Mouse (Mus musculus) mouse trophoblast stem cell (cell line): ENCODE measurements around the gene Rfpl4b.
"Not testable (repeated sequence)": the region's sequence is repeated elsewhere in the genome, so short reads cannot be mapped to it uniquely, and the experiment has no call there.

ENCODE experiments used
- in situ Hi-C, 2 experiments: fragments of 300-500 bp; cut with MseI, MboI; formaldehyde crosslinking; loops; 2 replicates in 1 of 2; 3 replicates in 1 of 2; pipeline ENCODE4 v1.15.1; 2025

The Rfpl4b gene

DNA sequence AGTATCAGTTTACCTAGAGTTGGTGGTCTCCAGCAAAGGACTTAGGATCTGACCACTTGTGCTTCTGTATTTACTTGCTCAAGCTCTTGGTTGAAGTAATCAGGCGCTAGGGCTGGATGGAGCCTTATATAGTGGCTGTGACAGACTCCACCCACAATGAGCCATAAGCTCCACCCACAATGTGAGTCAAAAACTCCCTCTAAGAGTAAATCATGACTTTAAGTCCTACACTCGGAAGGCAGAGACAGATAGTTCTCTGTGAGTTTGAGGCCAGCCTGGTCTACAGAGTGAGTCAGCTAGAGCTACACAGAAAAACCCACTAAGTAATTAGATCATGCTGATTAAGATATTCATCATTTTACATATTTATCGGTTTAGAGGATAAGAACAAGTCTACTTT, at the start of gene Rfpl4b:
Gene Rfpl4b (minus strand): TSS at position 101 of the 400 bp plus-strand sequence.
- in situ Hi-C loops = no loop called here

DNA sequence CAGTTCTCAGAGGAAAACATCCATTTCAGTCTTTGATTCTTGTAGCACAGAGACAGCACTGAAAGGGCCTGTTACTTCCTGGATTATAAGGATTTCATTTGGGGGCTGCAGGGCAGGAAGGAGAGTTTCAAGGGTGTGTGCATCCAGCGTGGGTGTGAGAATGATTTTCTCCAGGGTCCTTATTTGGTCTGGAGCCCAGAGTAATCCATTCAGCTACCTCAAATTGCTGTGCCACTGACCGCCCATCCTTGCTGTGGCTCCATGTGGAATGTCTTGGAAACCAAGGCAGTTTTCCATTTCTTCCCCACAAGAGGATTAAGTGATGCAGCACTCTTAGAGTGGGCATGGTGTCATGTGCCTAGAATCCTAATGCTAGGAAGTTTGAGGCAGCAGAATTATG, 33.6 kb upstream of the Rfpl4b start:
- in situ Hi-C loops = no loop called here

DNA sequence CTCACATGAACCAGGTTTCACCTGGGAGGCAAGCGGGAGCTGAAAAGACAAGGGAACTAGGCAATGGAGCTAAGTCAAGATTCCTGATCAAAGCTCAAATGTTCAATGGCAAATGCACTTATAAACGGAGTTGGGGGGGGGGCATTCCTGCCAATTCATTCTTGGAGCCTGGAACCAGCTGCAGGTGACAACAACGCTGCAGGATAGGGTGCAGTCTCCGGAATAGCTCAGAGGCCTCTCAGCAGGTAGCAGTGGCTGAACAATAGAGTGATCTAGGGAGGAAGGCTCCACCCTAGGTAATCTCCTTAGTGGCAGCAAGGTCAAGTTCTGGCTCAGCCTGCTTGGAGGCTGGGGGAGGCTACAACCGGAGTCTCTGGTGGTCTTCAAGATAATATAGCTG, 28.4 kb upstream of the Rfpl4b start:
- in situ Hi-C loops = not testable (repeated sequence)

DNA sequence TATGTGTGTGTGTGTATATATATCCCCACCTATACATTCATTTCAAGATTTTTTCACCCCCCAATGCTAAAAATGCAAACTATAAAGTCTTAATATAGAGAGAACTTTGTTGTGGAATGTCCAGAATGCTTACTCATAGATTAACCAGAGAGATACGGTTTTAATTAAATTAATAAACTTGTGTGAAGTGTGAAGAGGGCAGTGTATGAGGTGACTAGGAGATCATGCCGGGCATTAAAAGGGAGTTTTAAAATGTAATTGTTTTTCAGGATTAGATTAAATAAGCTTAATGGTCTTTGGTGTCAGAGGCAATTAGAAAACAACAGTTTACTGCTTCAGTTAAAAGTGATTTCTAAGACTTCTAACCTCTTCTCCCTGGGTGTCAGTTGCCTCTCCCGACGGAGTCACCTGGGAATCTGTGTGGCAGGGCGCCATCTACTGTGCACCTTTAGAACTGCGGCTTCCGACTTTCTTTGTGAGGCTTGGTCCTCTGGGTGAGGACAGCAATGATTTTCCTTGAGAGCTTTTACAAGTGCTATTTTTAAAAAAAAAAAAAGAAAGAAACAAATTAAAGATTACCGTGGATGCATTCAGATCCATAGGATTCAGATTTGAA, 27.4 kb upstream of the Rfpl4b start:
- in situ Hi-C loops = no loop called here

DNA sequence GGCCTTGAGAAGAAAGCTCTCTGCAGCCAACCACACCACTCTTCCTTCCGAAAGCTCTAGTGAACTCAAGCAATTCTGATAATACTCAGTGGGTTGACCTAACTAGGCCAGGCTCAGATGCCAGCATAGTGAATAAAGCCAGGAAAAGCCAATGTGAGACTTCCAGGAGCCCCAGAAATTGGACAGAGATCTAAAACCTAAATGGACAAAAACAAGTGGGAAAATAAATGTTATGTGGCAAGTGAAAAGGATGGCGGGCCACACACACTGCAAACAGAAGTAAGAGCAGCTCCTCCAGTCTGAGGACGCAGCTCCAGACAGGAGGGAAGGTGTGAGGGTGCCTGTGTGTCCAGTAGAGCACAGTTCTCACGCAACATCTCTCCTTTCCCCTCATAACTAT, 26.7 kb upstream of the Rfpl4b start:
- in situ Hi-C loops = no loop called here

DNA sequence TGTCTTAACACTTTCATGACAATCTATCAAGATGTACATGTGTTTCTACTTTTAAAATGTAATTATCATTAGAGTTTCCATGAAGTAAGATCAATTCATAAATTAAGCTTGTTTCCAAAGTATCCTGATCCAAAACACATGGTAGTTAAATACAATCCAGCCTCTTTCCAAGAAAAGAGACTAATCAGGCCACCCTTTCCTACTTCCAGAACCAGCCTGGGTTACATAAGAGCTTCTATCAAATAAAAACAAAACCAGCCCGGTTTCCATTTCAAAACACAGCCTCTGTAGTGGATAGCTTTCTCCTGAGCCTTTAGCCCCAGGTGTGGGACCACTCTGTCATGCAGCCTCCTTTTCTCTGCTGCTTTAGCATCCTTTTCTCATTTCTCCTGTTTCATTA, 2.2 kb upstream of the Rfpl4b start:
- in situ Hi-C loops = no loop called here

DNA sequence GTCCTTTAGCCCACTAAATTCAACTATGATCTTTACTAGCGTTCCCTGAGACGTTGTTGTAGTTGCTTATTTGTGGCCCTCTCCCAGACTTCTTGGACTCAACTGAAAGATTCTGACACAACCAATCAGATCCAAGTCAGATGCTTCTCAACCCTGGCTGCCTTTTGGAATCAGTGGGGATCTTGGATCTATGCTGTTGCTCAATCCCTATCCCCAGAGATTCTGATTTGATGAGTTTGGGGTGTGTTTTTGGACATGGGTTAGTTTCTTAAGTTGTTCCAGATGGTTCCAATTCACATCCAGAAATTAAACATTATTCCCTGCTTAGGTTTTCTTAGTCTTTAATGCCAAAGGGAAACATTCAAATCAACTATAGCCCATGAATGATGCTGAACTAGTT, 15.5 kb downstream of the Rfpl4b start:
- in situ Hi-C loops = no loop called here

DNA sequence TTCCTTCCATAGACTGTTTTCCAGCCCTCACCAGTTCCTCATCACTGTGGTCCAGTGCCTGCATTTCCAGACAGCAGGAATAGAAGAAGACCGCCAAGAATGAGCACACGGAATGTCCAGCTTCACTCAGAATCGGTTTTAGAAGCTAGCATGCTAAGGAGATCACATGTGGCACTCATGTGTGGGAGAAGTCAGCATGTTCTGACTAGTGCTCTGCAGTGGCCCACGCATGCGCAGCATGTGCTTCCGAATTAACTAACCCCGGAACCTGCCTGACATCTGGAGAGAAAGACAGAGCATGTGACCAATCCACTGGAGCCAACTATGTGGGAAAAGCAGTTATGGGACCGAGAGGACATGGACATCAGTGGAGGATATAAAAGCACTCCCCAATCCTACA, 17.5 kb downstream of the Rfpl4b start:
- in situ Hi-C loops = no loop called here

DNA sequence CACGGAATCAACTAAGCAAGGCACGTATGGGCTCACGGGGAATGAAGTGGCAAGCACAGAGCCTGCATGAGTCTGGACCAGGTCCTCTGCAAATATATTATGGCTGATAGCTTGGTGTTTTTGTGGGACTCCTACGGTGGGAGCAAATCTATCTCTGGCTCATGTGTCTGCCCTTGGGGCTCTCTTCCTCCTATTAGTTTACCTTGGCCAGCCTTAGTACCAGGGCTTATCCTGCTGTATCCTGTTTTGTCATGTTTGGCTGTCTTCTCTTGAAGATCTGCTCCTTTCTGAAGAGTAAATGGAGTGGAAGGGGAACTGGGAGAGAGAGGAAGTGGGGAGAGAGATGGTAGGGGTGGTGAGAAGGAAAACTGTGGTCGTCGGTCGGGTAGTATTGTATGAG, 18.3 kb downstream of the Rfpl4b start:
- in situ Hi-C loops = no loop called here

DNA sequence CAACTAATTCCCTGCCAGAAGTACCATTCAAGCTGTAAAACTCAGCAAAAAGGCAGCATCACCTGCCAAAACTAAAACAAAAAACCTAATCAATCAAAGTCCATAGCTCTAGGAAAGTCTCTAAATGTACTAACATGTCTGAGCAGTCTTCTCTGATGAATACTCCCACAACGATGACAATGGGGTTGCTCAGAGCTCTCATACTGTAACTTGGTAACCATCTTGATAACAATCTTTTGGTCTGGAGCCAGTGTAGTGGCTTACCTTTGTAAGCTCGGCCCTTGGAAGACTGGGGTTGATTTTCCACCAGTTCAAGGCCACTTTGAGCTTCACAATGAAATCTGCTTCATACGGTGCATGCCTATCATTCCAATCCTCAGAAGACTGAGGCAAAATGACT, 33.0 kb downstream of the Rfpl4b start:
- in situ Hi-C loops = no loop called here
